Mouse (Mus musculus) layer of hippocampus, adult 8-10 months (tissue): ENCODE measurements at regions not wholly inside any gene's neighbourhood (a gene's known extent, or its start where the extent isn't known, plus 50 kb on each side); places are given as distances from the start of the nearest gene placed in this dataset.
"Not testable (repeated sequence)": the region's sequence is repeated elsewhere in the genome, so short reads cannot be mapped to it uniquely, and the experiment has no call there.

Experiments
- DNase-seq, 2 experiments: peaks; one replicate each; pipeline ENCODE4 v3.0.0; 2022; ENCODE audit warnings: low spot score in 2 of 2

DNA sequence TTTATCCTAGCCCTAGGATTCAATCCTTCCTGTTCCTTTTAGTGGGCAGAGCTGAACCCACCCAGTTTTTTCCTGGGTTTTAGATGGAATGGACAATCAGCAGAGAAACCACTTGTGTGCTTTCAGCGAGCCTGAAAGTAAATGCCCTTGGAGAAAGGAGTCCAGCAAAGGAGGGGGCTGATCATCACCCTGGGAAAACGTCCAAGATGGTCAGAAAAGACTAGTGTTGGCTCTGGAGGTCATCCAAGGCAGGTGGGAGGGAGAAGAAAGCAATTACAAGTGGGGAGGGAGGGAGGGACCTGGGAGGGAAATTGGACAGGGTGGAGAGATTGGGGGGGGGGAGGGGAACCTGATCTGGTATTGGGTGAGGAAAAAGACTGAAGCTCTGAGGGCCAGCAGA is 55.6 kb upstream of the Zfp366 start:
- no peak for DNase-seq

DNA sequence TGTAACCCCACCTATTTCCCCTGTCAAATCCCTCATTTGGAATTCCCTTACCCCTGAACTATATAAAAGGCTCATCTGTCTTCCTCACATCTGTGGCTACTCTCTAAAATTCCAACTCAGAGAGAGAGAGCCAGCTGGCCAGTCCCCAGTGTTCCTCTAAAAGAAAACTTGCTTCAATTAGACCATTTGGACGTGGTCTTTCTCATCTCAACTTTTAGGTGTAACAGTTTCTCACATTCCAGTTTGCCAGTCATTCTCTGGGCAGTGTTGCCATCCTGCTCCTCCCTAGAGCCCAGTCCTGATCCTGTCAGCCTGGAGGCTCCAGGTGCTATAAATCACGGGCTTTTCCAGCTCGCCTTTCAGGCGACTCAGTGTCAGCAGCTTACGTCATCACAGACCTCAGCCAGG is 56.3 kb upstream of the Zfp366 start:
- DNase-seq, result no peak

DNA sequence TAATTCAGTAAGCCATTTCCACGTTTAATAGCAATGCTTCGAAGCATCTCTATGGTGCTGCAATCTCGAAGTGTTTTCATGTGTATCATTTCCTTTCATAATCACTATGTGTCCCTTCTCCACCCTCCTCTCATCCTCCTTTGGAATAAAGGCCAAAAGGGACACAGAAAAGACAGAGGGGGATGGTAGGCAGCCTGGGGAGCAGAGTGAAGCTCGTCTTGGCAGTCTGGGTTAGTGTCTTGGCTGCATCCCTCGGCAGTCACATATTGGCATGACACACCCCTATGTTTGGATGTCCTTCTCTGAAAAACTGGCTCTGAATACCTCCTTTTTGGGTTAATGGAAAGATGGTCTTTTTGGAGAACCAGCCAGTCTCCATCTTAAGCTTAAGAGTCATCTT is 56.9 kb upstream of the Zfp366 start:
- DNase-seq, result no peak

DNA sequence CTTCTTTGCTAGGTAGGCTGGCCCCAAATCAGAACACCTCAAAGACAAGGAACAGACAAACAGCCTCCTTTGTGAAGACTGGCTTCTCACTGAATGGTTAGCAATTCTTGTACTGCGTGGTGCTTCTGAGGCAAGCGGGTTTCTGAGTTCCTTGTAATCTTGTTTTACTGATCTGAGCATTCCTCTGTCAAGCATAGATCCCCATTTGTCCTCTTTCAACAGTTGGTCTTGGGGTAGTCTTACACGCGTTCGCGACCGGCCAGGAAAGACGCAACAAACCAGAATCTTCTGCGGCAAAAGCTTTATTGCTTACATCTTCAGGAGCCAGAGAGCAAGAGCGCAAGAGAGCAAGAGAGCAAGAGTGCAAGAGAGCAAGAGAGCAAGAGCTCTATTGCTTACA is 57.7 kb upstream of the Zfp366 start:
- not testable (repeated sequence) for DNase-seq

DNA sequence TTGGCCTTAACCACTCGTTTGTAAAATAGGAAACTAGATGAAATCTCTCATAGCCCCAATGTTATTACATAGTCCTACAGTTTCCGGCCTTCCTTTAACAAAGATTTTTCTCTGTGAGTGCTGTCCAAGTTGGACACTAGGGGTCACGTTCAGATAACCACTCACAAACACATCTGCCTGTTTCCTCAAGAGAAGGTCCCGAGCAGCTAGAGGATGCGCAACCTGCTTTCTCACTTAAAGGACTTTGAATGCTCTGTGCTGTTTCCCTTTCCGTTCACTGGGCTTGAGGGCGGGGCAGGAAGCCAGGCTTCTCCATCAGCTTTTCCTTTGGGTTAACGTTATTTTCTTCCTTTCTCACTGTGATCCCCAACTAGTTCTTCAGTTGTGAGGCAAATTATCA is 58.1 kb upstream of the Zfp366 start:
- DNase-seq, result no peak

DNA sequence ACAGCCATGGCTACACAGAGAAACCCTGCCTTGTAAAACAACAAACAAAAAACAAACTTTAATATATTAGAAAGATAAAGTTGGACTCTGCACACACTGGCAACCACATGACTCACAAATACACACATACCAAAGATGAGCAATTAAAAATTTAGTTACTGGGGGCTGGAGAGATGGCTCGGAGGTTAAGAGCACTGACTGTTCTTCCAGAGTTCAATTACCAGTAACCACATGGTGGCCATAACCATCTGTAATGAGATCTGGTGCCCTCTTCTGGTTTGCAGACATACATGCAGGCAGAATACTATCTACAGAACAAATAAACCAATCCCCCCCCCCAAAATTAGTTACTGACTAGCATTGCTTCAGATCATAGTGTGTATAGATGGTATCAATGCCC is 58.7 kb upstream of the Zfp366 start:
- DNase-seq, result no peak

DNA sequence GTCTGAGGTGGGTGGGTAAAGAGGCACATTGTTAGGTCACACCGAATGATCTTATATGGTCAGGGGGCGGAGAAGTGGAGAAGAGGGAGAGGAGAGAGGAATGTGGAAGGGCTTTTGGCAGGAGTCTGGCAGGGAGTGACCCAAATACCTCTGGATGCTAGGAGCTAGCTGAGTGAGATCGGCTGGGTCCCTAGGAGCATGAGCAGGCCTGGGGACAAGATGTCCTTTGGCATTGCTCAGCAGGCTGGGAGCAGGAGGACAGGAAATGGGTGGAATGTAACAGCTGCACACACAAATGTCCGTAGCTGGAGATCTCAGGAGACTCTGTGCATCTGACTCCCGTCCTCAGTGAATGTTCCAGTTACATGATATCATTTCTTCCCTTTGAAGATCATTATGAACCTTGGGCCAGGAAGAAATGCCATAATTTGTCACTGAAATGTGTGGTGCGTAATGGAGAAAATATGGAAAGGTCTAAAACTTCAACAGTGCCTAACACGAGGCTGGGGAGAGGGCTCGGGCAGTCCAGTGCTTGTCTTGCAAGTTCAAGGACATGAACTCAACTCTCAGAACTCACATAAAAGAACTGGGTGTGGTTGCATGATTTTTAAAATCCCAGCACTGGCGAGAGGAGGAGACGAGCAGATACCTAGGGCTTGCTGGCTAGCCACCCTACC is 59.6 kb upstream of the Zfp366 start:
- no peak for DNase-seq

DNA sequence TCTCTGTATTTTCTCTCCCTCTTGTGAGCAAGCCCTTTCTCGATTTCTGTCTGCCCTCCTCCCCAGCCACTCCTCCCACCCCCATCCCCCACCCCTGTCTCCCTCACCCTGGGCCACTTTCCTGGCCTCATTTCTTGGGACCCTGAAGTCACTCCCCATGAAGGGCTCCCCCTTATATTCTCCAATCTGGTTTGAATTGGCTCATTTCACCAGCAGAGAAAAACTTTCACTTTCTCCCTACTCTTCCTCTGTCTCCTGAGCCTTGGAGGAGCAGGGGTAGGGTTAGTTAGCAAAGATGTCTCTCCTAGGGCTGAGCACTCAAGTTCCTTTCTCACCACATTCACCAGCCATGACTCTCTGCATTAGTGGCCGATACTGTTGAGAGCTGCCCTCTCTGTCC is 60.5 kb upstream of the Zfp366 start:
- DNase-seq, result no peak

DNA sequence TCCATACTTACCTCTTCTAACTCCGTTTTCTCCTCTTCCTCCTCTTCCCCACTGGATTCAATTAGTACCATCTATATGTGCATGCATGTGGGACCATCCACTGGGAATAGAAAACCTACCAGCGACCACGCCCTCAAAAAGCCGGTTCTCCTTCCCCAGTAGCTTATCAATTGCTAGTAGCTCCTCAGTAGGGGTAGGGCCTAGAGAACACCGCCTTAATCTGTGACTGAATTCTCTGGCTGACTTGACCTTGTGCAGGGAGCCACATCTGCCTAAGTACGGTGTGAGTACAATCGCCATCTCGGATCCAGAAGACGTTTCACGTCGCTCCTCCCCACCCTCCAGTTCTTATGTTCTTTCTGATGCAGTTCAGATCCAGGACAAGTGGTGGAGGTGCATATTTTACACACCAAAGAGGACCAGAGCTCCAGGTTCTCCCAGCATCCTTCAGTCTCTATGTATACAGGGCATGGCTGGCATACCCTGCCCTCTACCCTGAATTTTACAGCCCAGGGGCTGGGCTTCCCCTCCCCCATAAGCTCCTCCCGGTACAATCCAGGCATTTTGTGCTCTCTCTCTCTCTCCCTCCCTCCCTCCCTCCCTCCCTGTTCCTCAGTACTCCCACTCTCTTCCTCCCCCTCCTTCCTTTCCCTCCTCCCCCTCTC is 61.0 kb upstream of the Zfp366 start:
- no peak for DNase-seq

DNA sequence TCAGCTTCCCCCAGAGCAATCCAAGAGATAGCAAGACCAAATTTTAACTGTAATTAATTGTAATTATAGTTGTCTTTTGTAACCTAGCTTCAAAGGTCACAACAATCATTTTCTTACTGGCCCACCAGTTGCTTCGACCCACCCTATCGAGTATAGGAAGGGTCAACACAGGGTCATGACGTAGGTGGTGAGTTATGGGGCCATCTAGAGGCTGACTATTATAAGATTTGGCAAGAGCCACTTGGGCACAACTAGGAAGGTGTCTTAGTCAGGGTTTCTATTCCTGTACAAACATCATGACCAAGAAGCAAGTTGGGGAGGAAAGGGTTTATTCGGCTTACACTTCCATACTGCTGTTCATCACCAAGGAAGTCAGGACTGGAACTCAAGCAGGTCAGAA is 62.1 kb upstream of the Zfp366 start:
- not testable (repeated sequence) for DNase-seq

DNA sequence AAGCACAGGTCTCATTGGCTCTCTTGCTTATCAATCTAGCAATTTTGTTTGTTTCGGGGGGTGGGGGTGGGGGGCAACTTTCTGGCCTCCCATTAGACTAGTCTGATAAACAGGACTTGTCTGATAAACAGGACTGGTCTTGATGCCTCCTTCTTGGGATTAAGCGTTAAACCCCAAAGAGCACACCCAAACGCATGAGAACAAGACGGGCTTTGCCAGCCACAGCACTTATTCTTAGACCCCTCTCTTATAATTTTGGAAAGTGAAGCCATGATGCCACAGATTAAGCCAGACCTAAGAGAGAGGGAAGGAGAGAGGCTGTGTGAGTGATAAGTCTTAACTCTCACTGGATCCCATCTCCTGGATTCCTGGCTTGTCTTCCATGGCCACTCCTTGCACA is 63.5 kb upstream of the Zfp366 start:
- DNase-seq, result no peak

DNA sequence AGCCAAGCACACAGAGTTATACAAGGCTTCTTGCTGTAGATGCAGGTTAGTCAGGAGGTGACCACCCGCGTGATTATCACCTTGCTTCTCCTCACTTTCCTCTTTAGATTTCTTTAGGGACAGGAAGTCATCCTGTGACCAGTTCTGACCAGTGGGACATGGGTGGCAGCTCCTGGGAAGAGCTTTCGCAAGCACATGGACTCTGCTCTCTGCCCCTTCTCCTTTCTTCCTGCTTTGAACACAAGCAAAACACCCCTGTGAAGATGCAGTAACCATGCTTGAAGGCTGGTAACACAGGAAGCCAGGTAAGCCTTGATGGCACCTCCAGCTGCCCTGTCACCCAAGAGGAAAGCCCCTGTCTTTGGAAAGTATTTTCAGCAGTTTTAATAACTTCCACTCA is 64.7 kb upstream of the Zfp366 start:
- no peak for DNase-seq

DNA sequence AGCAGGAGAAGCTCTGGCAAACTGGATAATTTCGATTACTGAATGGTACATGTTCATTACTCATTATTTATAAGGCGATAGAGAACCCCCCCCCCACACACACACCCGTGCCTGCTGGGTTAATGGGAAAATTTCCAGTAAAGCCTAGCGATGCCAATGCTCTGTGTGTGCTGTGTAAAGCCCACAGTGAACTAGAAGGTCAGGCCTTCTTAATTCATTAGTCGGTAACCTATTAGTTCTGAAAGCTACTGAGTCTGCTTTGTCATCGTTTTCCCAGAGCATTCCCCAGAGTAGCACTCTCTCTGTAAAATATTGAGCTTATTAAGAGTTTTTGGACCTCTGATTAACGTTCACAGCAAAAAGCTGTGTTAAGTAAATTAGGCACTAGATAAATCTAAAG is 65.7 kb upstream of the Zfp366 start:
- no peak for DNase-seq

DNA sequence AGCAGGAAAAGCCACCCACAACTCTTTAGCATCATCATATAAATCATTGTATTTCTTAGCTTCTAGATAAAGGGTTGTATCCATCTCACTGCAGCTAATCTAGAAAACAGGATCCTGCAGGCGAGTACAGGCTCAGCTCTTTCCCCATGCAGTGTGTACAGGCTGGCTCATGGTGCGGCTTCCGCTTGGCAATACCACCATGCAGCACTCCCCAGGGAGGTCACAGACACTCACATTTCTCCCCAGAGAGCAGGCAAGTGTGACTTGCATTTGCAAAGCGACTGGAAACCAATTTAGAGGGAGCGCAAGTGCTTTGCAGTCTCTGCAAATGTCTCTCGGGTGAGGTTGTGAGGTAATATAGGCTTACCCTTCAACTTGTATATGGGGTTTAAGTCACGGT is 69.1 kb upstream of the Zfp366 start:
- no peak for DNase-seq

DNA sequence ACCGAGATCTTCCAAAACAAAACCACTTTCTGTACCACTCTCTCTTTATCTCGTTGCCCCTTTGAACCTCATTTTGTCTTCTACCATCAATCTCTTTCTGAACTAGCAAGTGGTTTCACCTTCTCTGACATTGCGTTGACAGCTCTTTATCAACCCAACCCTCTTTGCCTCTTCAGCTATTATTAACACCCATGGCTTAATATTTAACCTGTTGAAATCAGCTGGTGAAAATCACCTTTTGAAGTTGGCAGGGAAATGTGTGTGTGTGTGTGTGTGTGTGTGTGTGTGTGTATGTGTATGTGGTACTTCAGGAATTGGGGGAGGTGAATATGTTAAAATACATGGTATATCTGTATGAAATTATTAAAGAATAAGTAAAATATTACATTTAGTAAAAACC is 70.1 kb upstream of the Zfp366 start:
- no peak for DNase-seq

DNA sequence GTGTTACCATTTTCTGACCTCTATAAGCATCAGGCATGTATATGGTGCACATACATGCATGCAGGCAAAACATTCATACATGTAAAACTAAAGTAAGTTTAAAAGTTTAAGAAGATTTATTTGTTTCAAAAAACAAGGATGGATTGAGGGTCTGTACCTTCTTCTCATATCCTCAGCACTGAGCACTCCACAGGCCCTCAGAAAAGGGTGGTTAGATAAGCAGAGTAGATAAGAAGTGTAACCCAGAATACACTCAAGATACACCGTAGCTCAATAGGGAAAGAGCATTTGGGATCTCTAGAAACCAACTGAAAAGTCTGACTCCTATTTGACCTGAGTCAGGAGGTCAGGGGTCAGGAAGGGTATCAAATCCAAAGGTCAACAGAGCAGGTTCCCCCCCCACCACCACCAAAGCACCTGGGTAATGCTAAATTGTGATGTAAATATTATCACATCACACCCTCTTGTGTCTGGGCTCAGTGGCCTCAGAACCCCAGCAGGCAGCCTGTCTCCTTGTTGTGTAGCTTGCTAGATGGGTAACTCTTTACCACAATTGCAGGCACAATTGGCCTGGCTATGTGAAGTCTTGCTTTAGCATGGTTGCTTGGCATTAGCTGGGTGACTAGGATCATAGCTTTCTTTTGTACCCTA is 72.8 kb upstream of the Zfp366 start:
- DNase-seq, result no peak

DNA sequence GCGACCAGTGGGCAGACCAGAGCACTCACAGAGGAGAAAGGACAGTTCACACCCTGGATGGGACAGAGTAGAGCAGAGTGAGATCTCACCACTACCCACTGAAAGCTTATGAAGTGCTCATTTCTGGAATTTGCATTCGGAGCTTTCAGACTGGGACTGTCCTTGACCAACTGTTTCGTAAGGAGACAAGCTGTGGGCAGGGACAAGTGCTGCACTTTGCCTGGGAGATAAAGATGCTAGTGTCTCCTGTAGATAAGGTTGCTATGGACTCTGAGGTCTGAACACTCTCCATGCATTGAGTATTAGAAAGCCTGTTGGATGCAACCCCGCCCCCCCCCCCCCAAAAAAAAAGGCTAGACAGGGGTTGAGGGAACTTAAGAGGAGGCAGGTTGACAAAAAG is 76.6 kb upstream of the Zfp366 start:
- no peak for DNase-seq

DNA sequence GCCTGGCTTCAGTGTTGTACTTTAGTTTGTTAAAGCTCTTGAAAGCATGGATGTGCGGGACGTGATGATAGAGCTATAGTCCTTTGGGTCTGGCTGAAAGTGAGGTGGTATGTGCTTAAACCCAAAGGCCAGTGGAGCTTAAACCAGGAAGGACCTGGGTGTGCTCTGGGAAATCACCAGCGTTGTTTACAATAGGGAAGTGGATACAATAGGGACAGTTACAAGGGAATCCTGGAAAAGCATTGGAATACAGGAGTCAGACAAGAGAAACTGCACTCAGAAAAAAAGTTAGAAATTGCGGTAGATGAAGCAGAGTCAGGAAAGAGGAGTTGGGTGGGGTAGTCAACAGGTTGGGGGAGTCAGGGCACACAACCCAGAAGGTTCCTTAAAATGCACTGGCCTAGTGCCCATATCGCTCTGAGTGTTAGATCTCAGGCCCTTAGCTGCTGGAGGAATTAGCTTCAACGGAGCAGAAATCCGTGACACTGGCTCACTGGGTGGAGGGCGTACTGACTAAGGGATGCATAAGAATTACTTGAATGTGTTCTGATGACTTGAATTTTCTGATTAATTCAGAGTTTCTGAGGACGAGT is 82.4 kb upstream of the Zfp366 start:
- no peak for DNase-seq

DNA sequence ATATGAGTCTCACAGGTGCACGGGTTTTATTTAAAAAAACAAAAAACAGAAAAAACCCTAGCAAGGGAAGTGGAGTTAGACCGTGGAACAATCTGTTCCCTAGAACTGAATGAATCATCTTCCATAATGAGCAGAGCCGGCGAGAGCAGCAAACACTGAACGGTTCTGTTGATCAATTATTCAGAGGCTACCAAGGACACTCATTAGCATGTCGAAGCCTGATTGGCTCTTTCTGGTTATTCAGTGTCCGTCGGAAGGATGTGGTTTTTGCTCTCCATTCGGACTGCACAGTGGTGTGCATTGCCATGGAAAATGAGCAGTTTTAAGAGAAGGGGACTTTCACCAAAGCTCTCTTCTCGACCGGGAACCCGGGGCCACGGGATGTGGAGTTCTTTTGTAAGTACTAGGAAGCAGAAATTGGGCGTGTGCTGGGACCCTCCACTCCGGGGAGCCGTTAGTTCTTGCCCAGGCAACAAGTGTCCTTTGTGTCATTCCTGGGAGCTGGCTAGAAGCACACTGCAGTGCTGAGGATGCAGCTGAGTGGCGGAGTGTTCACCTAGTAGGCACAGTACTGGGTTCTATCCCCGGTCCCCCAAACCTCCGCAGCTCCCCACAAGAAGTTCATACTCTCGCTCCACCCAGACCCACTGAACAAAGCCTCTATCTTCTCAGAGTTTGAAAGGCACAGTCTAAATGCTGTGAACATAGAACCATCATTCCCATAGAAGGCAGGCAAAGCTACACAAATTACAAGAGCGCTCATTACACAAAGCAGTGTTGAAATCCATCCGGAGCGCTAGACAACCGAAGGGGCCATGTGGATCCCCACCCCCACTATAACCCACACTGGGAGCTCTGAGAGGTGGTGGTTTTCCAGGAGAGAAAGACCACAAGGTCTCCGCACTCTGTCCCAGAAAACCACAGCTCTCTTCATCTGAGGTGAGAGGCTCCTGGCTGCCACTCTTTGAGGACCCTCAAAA is 83.9 kb upstream of the Zfp366 start:
- DNase-seq, result peak; percentile 76 to 81

DNA sequence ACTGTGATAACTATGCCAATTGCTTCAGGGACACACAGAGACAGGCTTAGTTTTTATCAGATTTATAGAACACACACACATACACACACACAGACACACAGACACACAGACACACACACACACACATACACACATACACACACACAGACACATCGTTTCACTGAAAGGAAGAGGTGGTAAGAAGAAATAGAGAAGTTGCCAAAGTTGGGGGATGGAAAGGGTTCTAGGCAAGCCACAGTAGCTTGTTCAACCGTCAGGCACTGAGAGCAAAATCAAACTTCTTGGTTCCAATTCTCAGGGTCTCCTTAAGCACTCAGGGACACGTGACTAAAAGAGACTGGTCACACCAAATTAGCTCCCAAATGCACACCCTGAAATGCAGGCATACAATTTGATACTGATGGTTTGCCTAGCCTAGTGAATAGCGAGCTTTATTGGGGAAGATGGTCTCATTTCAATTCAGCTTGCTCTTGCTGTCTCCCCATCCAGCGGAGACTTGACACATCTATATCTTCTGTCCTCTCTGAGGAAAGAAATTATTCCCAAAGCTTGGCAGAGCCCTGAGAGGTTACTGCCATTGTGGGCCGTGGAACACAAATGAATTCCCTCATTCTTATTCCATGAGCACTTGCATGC is 84.7 kb upstream of the Zfp366 start:
- no peak for DNase-seq

DNA sequence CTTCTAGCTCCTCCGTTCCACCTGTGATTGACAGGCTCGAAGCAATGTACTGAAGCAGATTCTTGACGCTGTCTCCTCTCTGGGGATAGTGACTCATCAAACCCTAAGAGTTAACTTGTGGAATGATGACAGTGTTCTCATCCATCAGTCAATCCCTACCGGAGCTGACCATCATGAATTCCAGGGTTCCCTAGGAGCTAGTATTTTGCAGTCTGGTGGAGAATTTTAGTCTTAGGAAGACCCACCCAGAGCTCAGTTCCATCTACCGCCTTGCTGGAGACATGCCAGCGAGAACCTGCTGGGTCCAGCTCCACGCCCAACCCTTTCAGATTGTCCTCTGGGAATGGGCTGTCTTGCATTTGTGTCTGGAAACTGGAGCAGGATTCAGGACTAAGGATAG is 85.4 kb upstream of the Zfp366 start:
- no peak for DNase-seq
